Mouse (Mus musculus): Measurements from ENCODE around the gene Zfp13. TPM values are rescaled to one million over a fixed set of nuclear protein-coding genes. Genes with fewer than 3 reads are reported as not detected.

Gene Zfp13
- total RNA-seq, 2 experiments from 2014 or later, result not detected

DNA sequence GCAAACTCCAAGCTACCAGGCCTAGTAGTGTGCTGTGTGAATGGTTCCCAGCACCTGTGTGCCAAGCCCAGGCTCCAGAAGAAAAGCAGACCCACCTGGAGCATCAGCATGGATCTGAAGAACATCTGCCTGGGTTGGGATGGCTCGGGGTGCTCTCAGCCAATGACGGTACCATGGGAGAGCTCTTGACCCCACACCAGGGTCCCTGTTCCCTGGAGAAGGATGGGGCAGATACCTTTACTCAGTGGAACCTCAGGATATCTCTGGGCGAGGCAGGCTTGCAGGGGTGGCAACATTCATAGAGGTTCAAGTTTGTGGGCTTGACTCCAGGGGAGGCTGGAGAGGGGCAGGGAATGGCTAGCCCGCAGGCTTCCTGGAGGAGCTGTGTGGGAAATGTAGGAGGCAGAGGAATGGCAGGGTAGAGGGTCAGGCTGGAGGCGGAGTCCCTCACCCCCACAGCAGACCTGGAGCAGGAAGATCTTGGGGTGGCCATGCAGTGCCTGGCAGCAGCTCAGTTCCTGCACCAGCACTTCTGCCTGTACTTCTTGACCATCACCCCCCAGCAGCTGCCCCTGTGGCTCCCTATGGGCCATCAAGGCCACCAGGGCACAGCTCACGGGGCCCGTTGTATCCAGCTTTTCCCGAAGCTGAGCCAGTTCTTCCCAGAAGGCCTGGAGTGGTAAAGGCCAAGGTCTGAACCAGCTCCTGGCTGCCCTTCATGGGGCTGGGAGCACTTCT is 46.2 kb downstream of the Zfp13 start:
- no peak for ATAC-seq (replicated peaks; ENCODE audit: low FRiP score, low TSS enrichment, poor library complexity, severe bottlenecking)

GRCm38 (mm10) chr17:23551963-23552362 is 47.3 kb downstream of the Zfp13 start:
- ATAC-seq (replicated peaks; ENCODE audit: low FRiP score, low TSS enrichment, poor library complexity, severe bottlenecking), result no peak

GRCm38 (mm10) chr17:23551416-23551815 is 47.9 kb downstream of the Zfp13 start:
- no peak for ATAC-seq (replicated peaks; ENCODE audit: low FRiP score, low TSS enrichment, poor library complexity, severe bottlenecking)

DNA sequence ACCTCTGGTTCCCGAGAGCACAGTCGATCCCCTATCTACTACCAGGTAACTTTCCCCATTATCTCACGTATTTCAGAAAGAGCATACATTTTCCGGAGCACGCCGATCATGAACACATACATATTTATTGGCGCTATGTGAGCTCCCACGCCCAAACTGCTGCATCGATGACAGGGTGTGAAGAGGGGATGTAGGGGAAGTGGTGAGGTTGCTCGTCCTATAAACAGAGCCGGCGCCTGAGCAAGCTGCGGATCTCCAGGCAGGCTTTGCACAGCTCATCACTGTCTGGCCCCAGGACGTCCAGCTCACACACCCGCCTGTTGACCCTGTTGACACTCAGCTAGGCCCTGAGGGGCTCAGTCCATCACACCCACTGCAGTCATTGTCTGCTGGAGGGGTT is 48.4 kb downstream of the Zfp13 start:
- peak; percentile 1 for ATAC-seq (replicated peaks; ENCODE audit: low FRiP score, low TSS enrichment, poor library complexity, severe bottlenecking)

GRCm38 (mm10) chr17:23550188-23550791 is 49.0 kb downstream of the Zfp13 start:
- peak; percentile 51 for ATAC-seq (replicated peaks; ENCODE audit: low FRiP score, low TSS enrichment, poor library complexity, severe bottlenecking)

DNA sequence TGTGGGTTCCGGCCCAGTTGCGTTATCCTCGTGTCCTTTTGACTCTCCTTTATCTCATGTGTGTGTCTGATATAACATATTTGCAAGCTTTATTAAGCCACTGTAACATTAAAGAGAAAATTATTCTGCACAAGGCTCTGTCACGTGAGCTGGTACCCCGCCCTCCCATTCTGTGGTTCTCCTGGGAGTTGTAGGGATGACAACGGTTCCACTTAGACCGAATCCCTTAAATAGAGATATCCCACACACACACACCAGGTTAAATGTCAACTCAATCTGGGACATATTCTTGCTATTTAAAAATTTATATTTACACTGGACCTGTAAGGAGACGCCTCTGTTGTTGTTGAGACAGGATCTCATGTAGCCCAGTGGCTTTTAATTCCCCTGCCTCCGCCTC is 49.8 kb downstream of the Zfp13 start:
- no peak for ATAC-seq (replicated peaks; ENCODE audit: low FRiP score, low TSS enrichment, poor library complexity, severe bottlenecking)

GRCm38 (mm10) chr17:23548615-23549014 is 50.7 kb downstream of the Zfp13 start:
- ATAC-seq (replicated peaks; ENCODE audit: low FRiP score, low TSS enrichment, poor library complexity, severe bottlenecking), result peak; percentile 24

DNA sequence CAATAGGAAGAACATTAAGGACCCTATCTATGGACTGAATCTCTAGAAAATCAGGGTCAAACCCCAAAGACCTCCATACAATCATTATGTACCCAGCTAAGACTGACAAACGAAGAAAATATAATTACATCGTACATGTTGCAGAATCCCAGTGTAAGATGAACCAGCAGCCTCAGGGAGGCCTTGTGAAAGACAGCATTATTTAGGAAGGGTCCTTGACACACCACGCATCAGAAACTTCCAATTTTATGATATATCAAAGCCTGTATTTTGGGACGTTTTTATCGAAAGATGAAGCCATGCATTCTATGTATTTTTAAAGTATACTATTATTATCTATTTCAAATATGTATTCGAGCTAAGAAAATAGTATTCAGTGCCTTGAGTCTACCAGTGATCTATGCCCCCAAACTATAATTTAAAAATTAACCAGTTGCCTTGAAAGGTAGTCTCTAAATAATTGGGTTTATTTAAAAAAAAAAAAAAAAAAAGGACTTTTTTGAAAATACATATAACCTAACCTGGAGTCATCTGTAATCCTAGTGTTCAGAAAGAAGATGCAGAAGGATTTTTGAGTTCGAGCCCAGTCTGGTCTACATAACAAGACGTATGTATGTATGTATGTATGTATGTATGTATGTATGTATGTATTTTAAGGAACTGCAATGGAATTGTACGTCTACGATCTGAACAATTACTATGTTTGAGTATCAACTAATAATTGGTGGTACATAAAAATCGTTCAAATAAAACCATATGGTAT is 51.4 kb downstream of the Zfp13 start:
- no peak for ATAC-seq (replicated peaks; ENCODE audit: low FRiP score, low TSS enrichment, poor library complexity, severe bottlenecking)

DNA sequence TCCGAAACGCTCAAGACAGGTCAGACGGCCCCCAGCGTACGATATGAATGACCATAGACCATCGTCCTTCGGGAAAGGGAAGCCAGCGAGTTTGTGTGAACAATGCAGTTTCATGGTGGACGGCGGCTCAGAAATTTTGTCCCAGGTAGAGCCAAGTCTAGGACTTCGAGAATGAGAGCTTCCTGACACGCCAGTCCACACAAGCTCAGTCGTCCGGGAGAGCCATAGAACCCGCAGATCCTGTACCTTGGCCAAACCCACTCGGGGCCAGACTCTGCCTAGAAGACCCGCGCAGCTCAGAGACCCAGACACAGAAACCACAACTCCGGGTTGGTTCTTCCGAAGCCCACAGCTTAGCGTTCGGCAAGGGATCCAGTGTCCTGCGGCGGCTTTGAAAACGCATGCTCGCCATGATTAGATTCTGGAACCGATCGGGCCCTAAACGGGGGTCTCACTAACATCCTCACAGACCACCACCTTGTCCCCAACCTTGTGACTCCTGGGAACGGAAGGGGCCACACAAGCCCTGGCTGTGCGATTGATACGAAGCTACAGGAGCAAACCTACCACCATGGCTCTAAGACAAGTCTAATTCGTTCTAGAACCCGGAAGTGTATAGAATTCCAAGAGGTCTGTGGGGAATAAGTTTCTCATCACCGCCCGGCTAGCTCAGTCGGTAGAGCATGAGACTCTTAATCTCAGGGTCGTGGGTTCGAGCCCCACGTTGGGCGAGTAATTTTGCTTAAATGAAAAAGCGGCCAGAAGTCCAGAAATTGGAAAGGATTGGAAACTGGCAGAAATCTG is 52.4 kb downstream of the Zfp13 start:
- peak; percentile 7; the same call in 1 of the 2 replicates for ATAC-seq (replicated peaks; ENCODE audit: low FRiP score, low TSS enrichment, poor library complexity, severe bottlenecking)

GRCm38 (mm10) chr17:23546333-23546701 is 53.0 kb downstream of the Zfp13 start:
- ATAC-seq (replicated peaks; ENCODE audit: low FRiP score, low TSS enrichment, poor library complexity, severe bottlenecking), result peak; percentile 20

DNA sequence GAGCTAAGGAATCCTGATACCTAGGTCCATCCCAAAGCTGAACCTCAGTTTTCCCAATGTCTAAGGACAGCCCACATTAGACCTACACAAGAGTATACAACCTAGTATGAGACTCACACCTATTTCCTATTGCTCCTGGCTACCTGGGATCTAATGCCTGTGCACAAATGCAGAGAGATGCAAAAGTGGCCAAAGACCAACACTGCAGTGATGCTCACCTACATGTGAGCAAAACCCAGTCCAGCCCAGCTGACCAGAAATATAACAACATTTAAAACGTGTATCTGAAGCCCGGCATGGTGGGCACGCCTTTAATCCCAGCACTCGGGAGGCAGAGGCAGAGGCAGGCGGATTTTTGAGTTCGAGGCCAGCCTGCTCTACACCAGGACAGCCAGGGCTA is 53.4 kb downstream of the Zfp13 start:
- ATAC-seq (replicated peaks; ENCODE audit: low FRiP score, low TSS enrichment, poor library complexity, severe bottlenecking), result no peak

- no peak for ATAC-seq (replicated peaks; ENCODE audit: low FRiP score, low TSS enrichment, poor library complexity, severe bottlenecking)
Observed at GRCm38 (mm10) chr17:23544766-23545165, 54.5 kb downstream of the Zfp13 start.

DNA sequence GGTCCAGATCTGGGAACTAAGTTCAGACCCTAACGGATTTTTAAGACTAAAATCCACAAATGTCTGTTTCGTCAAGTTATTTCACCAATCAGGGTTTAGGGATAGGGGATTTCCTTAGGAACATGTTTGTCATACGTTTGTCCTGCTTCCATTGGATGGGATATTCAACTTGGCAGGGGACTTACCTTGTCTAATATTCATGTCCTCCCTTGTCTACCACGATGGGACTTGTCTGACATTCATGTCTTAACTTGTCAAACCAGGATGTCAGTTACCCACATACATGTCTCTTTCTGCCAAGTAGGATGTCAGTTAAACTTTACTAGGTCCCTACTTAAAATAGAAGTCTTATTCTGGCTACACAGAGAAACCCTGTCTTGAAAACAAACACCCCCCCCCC is 55.3 kb downstream of the Zfp13 start:
- no peak for ATAC-seq (replicated peaks; ENCODE audit: low FRiP score, low TSS enrichment, poor library complexity, severe bottlenecking)

DNA sequence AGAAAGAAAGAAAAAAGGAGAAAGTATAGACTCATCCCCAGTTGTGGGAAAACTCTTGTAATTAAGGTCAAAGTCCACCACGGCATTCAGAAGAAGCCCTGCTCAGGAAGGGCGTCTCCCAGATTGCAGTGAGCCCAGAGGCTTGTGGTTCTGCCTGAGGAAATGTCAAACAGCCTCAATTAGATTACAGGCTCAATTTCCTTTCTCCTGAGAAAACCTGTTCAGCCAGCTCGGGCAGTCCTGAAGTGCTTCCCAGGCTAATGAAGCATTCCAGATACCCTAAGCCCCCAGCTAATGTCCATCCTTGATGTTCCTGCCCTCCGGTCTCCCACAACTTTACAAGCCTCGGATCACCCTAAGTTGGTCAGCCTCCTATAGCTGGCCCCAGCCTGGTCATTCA is 56.0 kb downstream of the Zfp13 start:
- ATAC-seq (replicated peaks; ENCODE audit: low FRiP score, low TSS enrichment, poor library complexity, severe bottlenecking), result no peak

DNA sequence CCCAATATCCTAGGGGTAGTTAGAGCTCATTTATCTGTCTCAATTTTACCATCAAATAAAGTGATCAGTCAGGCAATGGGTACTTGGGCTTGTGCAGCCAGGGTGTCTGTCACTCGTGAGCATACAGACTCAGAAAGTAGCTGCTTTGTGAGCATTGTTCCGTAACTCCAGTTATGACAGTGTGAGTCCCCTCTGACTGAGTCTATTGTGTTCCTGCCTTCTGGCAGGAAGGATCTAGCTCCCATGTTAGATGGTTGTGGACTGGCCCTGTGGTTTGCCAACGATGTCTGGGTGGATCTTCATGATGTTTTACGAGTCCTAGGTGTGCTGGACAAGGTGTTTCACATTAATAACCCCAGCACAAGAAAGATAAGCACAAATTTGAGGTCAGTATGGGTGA is 56.5 kb downstream of the Zfp13 start:
- ATAC-seq (replicated peaks; ENCODE audit: low FRiP score, low TSS enrichment, poor library complexity, severe bottlenecking), result no peak

DNA sequence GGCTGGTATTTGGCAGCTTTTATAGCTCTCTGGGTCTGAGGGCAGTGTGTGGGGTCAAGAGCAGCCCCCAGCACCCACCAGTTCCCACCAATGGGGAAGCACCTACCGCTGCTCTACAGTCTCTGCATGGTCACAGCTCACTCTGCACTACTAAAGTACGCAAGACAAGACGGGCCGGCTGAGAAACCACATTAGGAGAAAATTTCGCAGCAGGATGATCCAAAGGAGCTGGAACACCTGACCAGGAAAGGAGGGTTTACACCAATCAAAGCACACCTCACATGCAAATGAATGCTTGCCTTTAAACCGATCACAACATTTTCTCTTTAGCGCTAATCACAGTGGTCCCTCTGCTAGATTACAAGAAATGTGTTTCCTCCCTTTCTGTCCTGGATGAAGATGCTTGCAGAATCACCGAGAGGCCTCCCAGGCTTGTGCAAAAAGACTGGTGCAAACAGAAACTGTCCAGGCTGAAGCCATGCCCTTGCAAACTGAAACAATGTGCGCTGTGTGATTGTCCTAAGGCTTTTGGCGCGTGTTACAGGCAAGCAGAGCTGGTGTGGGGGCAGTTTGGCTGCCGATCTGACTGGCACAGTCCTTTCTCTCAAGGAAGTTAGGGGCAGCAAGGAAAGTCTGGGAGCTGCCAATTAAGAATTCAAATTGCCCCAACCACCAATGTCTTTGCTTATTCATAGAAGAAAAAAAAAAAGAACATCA is 57.1 kb downstream of the Zfp13 start:
- no peak for ATAC-seq (replicated peaks; ENCODE audit: low FRiP score, low TSS enrichment, poor library complexity, severe bottlenecking)

GRCm38 (mm10) chr17:23540605-23541475 is 58.4 kb downstream of the Zfp13 start:
- ATAC-seq (replicated peaks; ENCODE audit: low FRiP score, low TSS enrichment, poor library complexity, severe bottlenecking), result no peak

DNA sequence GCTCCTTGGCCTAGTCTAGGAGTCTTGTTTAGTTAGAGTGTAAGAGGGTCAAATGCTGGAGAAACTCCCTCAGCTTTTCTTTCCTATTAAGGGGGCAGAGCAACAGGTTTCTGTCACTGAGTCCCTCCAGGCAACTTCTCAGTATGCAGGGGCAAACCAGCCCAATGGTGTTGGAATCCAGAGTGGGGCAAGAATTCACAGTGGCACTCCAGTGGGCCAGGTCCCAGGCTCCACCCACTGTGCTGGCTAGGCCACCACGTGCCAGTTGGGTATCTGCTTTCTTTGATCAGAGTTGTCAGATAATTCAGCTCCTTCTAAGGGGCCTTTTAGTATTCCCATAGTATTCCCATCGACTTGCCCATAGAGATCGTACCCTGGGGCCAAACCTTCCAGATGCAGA is 59.2 kb downstream of the Zfp13 start:
- no peak for ATAC-seq (replicated peaks; ENCODE audit: low FRiP score, low TSS enrichment, poor library complexity, severe bottlenecking)

All from megakaryocyte-erythroid progenitor cell, adult 5-6 weeks (primary cell).